Mouse (Mus musculus): ENCODE measurements around the gene Lurap1. TPM values are rescaled to one million over a fixed set of nuclear protein-coding genes. Genes with fewer than 3 reads are reported as not detected.

Lurap1 gene
- polyA plus RNA-seq, 1 experiment: 2.5 TPM

DNA sequence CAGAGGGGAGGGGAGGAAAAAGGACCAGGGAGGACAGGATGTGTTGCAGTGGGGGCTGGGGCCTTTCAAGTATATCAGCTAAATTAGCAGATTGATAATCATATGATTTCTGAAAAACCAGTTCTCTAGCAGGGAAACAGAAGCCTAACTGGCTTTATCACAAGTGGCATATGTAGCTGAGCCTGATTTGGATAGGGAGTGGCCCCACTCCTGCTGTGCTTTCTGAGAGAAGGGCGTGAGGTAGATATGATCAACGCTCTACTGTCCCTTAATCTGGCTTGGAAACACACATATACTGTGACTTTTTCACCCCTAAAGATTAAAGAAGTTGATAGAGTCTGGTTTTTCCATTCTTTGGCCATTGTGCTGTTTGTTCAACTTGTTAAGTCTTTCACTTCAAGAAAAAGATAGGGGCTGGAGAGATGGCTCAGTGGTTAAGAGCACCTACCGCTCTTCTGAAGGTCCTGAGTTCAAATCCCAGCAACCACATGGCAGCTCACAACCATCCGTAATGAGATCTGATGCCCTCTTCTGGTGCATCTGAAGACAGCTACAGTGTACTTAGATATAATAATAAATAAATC is 25.2 kb downstream of the Lurap1 start:
- Histone ChIP-seq H3K27ac (ENCODE audit: insufficient read depth, low read length) (no peak overlapping the region), H3K4me3 (ENCODE audit: insufficient read depth, low read length) (no peak overlapping the region), H3K4me1 (ENCODE audit: control insufficient read depth, insufficient read depth, low read length) (no peaks in the 10 kb centered on the region)
- no peak for TF ChIP-seq POLR2A (IDR thresholded peaks at IDR 0.05; ENCODE audit: low read depth, low read length)
- no peak for TF ChIP-seq CTCF (IDR thresholded peaks at IDR 0.05; ENCODE audit: borderline replicate concordance, insufficient read depth, low read length)

- peak within 1 kb of the TSS; percentile 84 for H3K4me3 ChIP-seq (ENCODE audit: insufficient read depth, low read length)
- no peak within 1 kb of the TSS for H3K27ac ChIP-seq (ENCODE audit: insufficient read depth, low read length)
- H3K4me1 ChIP-seq (ENCODE audit: control insufficient read depth, insufficient read depth, low read length): no peaks in the 10 kb centered on the region
- TF ChIP-seq CTCF (IDR thresholded peaks at IDR 0.05; ENCODE audit: borderline replicate concordance, insufficient read depth, low read length) (no peak), POLR2A (IDR thresholded peaks at IDR 0.05; ENCODE audit: low read depth, low read length) (peak; percentile 68)
Measured at GRCm38 (mm10) chr4:116123602-116124519, 27.3 kb downstream of the Lurap1 start, which contains the start of the genes Rad54l and Pomgnt1. Gene Rad54l, minus strand, starts transcription at chr4:116123690. Gene Pomgnt1, plus strand, starts transcription at chr4:116123840.

GRCm38 (mm10) chr4:116122762-116123161 is 28.4 kb downstream of the Lurap1 start:
- no peak for TF ChIP-seq CTCF (IDR thresholded peaks at IDR 0.05; ENCODE audit: borderline replicate concordance, insufficient read depth, low read length)
- no peak for TF ChIP-seq POLR2A (IDR thresholded peaks at IDR 0.05; ENCODE audit: low read depth, low read length)
- H3K27ac ChIP-seq (ENCODE audit: insufficient read depth, low read length): no peak overlapping the region
- no peaks in the 10 kb centered on the region for H3K4me1 ChIP-seq (ENCODE audit: control insufficient read depth, insufficient read depth, low read length)
- H3K4me3 ChIP-seq (ENCODE audit: insufficient read depth, low read length): peak overlapping the region; percentile 82

- Histone ChIP-seq H3K4me1 (ENCODE audit: control insufficient read depth, insufficient read depth, low read length) (no peaks in the 10 kb centered on the region), H3K27ac (ENCODE audit: insufficient read depth, low read length) (no peak overlapping the region), H3K4me3 (ENCODE audit: insufficient read depth, low read length) (no peak overlapping the region)
- no peak for TF ChIP-seq POLR2A (IDR thresholded peaks at IDR 0.05; ENCODE audit: low read depth, low read length)
- no peak for TF ChIP-seq CTCF (IDR thresholded peaks at IDR 0.05; ENCODE audit: borderline replicate concordance, insufficient read depth, low read length)
Measured at GRCm38 (mm10) chr4:116111486-116111885, 39.7 kb downstream of the Lurap1 start.

DNA sequence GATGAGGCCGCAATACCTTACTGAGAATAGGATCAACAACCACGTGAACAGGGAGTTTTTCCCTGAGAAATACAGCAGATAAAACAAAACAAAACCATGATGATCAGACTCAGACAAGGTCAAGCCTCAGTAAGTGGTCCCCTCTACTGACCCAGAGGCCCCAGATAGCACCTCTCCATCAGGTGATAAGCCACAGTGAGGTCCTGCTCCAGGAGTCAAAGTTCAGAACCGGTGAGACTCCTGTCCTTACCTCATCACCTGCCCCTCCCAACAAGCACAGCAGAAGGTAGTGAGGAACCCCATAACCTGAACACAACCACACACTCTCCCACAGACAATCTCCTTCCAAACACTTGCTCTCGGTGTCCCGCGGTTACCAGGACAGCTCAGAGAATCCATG is 40.4 kb downstream of the Lurap1 start:
- no peaks in the 10 kb centered on the region for H3K4me1 ChIP-seq (ENCODE audit: control insufficient read depth, insufficient read depth, low read length)
- no peak overlapping the region for H3K27ac ChIP-seq (ENCODE audit: insufficient read depth, low read length)
- no peak overlapping the region for H3K4me3 ChIP-seq (ENCODE audit: insufficient read depth, low read length)
- no peak for TF ChIP-seq POLR2A (IDR thresholded peaks at IDR 0.05; ENCODE audit: low read depth, low read length)

- Histone ChIP-seq H3K4me3 (ENCODE audit: insufficient read depth, low read length) (no peak overlapping the region), H3K4me1 (ENCODE audit: control insufficient read depth, insufficient read depth, low read length) (no peaks in the 10 kb centered on the region), H3K27ac (ENCODE audit: insufficient read depth, low read length) (no peak overlapping the region)
- no peak for TF ChIP-seq CTCF (IDR thresholded peaks at IDR 0.05; ENCODE audit: borderline replicate concordance, insufficient read depth, low read length)
- TF ChIP-seq POLR2A (IDR thresholded peaks at IDR 0.05; ENCODE audit: low read depth, low read length): no peak
Measured at GRCm38 (mm10) chr4:116105278-116105677, 45.9 kb downstream of the Lurap1 start.

DNA sequence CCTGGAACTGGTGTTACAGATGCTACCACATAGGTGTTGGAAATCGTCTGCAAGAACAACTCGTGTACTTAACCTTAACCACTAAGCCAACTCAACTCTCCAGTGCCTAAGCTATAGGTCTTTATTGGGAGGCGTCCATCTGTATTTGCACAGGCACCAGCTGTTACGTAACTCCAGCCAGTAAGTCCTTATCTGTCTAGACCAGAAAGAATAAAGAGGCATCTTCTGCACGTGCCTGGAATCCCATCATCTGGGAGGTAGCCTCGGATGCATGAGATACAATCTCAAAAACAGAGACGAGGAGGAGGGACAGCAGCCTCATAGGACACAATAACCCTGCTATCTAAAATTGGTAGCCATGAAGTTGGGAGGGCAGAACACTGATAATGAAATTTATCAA is 50.2 kb downstream of the Lurap1 start:
- H3K4me1 ChIP-seq (ENCODE audit: control insufficient read depth, insufficient read depth, low read length): no peaks in the 10 kb centered on the region
- H3K27ac ChIP-seq (ENCODE audit: insufficient read depth, low read length): no peak overlapping the region
- TF ChIP-seq POLR2A (IDR thresholded peaks at IDR 0.05; ENCODE audit: low read depth, low read length): no peak
- no peak for TF ChIP-seq CTCF (IDR thresholded peaks at IDR 0.05; ENCODE audit: borderline replicate concordance, insufficient read depth, low read length)
- H3K4me3 ChIP-seq (ENCODE audit: insufficient read depth, low read length): no peak overlapping the region

GRCm38 (mm10) chr4:116097211-116097610 is 53.9 kb downstream of the Lurap1 start:
- H3K4me3 ChIP-seq (ENCODE audit: insufficient read depth, low read length): no peak overlapping the region

DNA sequence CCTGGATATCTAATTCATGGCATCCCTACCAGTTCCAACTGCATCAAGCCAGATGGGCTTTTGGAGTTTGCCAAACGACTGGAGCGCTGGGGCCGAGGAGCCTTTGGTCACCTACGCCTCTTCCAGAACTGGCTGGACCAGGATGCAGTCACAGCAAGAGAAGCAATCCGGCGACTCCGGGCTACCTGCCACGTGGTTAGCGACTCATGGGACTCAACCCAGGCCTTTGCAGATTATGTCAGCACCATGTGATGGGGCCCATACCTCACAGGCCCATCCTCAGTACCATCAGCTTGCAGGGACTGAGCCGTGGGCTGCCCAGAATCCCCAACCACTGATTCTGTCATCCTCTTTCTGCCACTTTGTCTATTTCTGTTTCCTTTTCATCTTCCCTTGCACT is 54.8 kb downstream of the Lurap1 start:
- Histone ChIP-seq H3K27ac (ENCODE audit: insufficient read depth, low read length) (no peak overlapping the region), H3K4me3 (ENCODE audit: insufficient read depth, low read length) (no peak overlapping the region), H3K4me1 (ENCODE audit: control insufficient read depth, insufficient read depth, low read length) (no peaks in the 10 kb centered on the region)
- TF ChIP-seq CTCF (IDR thresholded peaks at IDR 0.05; ENCODE audit: borderline replicate concordance, insufficient read depth, low read length): no peak
- TF ChIP-seq POLR2A (IDR thresholded peaks at IDR 0.05; ENCODE audit: low read depth, low read length): no peak

More at GRCm38 (mm10) chr4:116097211-116097610, 53.9 kb downstream of the Lurap1 start:
- Histone ChIP-seq H3K27ac (ENCODE audit: insufficient read depth, low read length) (no peak overlapping the region), H3K4me1 (ENCODE audit: control insufficient read depth, insufficient read depth, low read length) (no peaks in the 10 kb centered on the region)
- TF ChIP-seq POLR2A (IDR thresholded peaks at IDR 0.05; ENCODE audit: low read depth, low read length): no peak
- TF ChIP-seq CTCF (IDR thresholded peaks at IDR 0.05; ENCODE audit: borderline replicate concordance, insufficient read depth, low read length): no peak

Data from embryonic fibroblast, embryonic 13.5 days (primary cell).